Comparison of ENCODE assay signal across 9 mouse cellular contexts in genomic region chr9:66794629-66795463, GRCm38 (mm10). TPM values are rescaled to one million over a fixed set of nuclear protein-coding genes. Genes with fewer than 3 reads are reported as not detected.
DNase-seq lines count a peak whose midpoint lies in the region; ATAC-seq and TF ChIP-seq lines count a peak whose summit lies in the region.
"Had no signal": no experiment of that assay in that cellular context is flagged by ENCODE, and none has a peak within 500 bp of the region (broad histone marks: within the 10 kb centered on the region; RNA-seq: fewer than 3 reads in every experiment).

No protein-coding gene starts in this region.

- H3K36me3 ChIP-seq in heart, embryonic 14.5 days (ENCODE audit: control insufficient read depth, insufficient read depth, low read length) = peaks cover 8% of the 10 kb centered on the region
- H3K36me3 ChIP-seq in liver, embryonic 16.5 days (ENCODE audit: control insufficient read depth, insufficient read depth) = no peaks in the 10 kb centered on the region

- 5% methylated on average over 43 of the region's 43 CpGs for WGBS in bone marrow, adult 2 months
- 1% methylated on average over 43 of the region's 43 CpGs for WGBS in heart, embryonic 14.5 days
- WGBS in liver, embryonic 16.5 days (ENCODE audit: insufficient replicate concordance) = 3% methylated on average over 43 of the region's 43 CpGs

- DNase-seq in layer of hippocampus, adult 2 months (ENCODE audit: low spot score in 2 of 2) = no peak
- no peak for DNase-seq in layer of hippocampus, postnatal 10 days (ENCODE audit: low spot score in 2 of 2)
- no peak for DNase-seq in gastrocnemius, postnatal 4 days (ENCODE audit: low spot score in 2 of 2)
- DNase-seq in layer of hippocampus, adult 8-10 months (ENCODE audit: low spot score in 2 of 2) = no peak
- DNase-seq in spleen, postnatal 14 days (ENCODE audit: low spot score in 2 of 2) = no peak

- ATAC-seq in heart, embryonic 14.5 days (ENCODE audit: insufficient number of reproducible peaks, insufficient read depth, low FRiP score, low read depth) = peak; percentile 18
- ATAC-seq in liver, embryonic 16.5 days (ENCODE audit: low read depth) = no peak

- H3K4me2 ChIP-seq in heart, embryonic 14.5 days (ENCODE audit: low read length) = peak overlapping the region; percentile 82
- H3K4me2 ChIP-seq in liver, embryonic 16.5 days (ENCODE audit: low read depth, low read length) = peak overlapping the region; percentile 96

- no peaks in the 10 kb centered on the region; the same call in 1 of the 2 replicates for H3K4me1 ChIP-seq in bone marrow, adult 2 months (ENCODE audit: control insufficient read depth, insufficient read depth, low read length)
- H3K4me1 ChIP-seq in heart, embryonic 14.5 days (ENCODE audit: control insufficient read depth in 2 of 2, insufficient read depth in 2 of 2, low read length in 2 of 2) = no peaks in the 10 kb centered on the region
- H3K4me1 ChIP-seq in liver, embryonic 16.5 days (ENCODE audit: control insufficient read depth, low read depth, low read length) = peaks cover 11% of the 10 kb centered on the region

- H3K9ac ChIP-seq in heart, embryonic 14.5 days (ENCODE audit: low read length) = peak overlapping the region; percentile 81
- peak overlapping the region; percentile 57 for H3K9ac ChIP-seq in liver, embryonic 16.5 days (ENCODE audit: low read depth, low read length)

- no peaks in the 10 kb centered on the region for H3K27me3 ChIP-seq in heart, embryonic 14.5 days (ENCODE audit: control insufficient read depth, insufficient read depth, low read length)
- H3K27me3 ChIP-seq in liver, embryonic 16.5 days (ENCODE audit: control insufficient read depth, insufficient read depth, low read depth, low read length) = peaks cover 16% of the 10 kb centered on the region

- TF ChIP-seq CTCF in layer of hippocampus, adult 2 months (conservative IDR thresholded peaks at IDR 0.05) = no peak
- TF ChIP-seq CTCF in bone marrow, adult 2 months (IDR thresholded peaks at IDR 0.05; ENCODE audit: control insufficient read depth, insufficient read depth, low read length) = no peak

- peak overlapping the region; percentile 72 for H3K4me3 ChIP-seq in layer of hippocampus, adult 2 months
- H3K4me3 ChIP-seq in bone marrow, adult 2 months (replicated peaks; ENCODE audit: control insufficient read depth, low read depth, low read length) = peak overlapping the region; percentile 95
- H3K4me3 ChIP-seq in heart, embryonic 14.5 days (ENCODE audit: control insufficient read depth in 1 of 2, insufficient read depth in 1 of 2, low read depth in 1 of 2, low read length in 2 of 2) = peak overlapping the region; percentile 61 to 77
- peak overlapping the region; percentile 63 for H3K4me3 ChIP-seq in liver, embryonic 16.5 days (ENCODE audit: low read depth, low read length)

- TF ChIP-seq POLR2A in bone marrow, adult 2 months (IDR thresholded peaks at IDR 0.05; ENCODE audit: borderline replicate concordance, control insufficient read depth, low read depth, low read length) = no peak; the same call in 1 of the 2 replicates

- H3K9me3 ChIP-seq in heart, embryonic 14.5 days (ENCODE audit: control insufficient read depth, low read length) = no peaks in the 10 kb centered on the region
- H3K9me3 ChIP-seq in liver, embryonic 16.5 days (replicated peaks; ENCODE audit: control insufficient read depth, low read length) = no peaks in the 10 kb centered on the region

- H3K27ac ChIP-seq in layer of hippocampus, adult 2 months = peak overlapping the region; percentile 91
- H3K27ac ChIP-seq in bone marrow, adult 2 months (ENCODE audit: control insufficient read depth, insufficient read depth, low read depth, low read length, poor library complexity) = peak overlapping the region; percentile 95
- H3K27ac ChIP-seq in heart, embryonic 14.5 days (replicated peaks in 1 of 2; ENCODE audit: control insufficient read depth in 1 of 2, insufficient read depth in 1 of 2, low read depth in 2 of 2, low read length in 2 of 2) = peak overlapping the region; percentile 79 to 94
- H3K27ac ChIP-seq in liver, embryonic 16.5 days (ENCODE audit: low read length) = peak overlapping the region; percentile 27; the same call in 1 of the 2 replicates

RNA-seq across cellular contexts. Expression of gene Aph1b, which starts 0.4 kb away (rescaled TPM):
- 10 to 100 TPM; 32.3 to 37.1 TPM for total RNA-seq in layer of hippocampus, adult 2 months (2021)
- 10 to 100 TPM; 26.7 to 27.4 TPM for total RNA-seq in layer of hippocampus, postnatal 10 days (2021)
- polyA plus RNA-seq in bone marrow, adult 2 months (2011; ENCODE audit: insufficient read depth, insufficient read length, low replicate concordance, missing spikeins) = 1.3 and 5.0 TPM in 2 replicates
- polyA plus RNA-seq in heart, embryonic 14.5 days (2014; fragmentation: Nextera tagmentation; extraction: Ambion mirVana) = 9.1 and 11.0 TPM in 2 replicates
- 1.9 and 2.0 TPM in 2 replicates for polyA plus RNA-seq in liver, embryonic 16.5 days (2015; fragmentation: Nextera tagmentation; extraction: Ambion mirVana)
- 1 to 10 TPM; 3.9 to 5.3 TPM for total RNA-seq in gastrocnemius, postnatal 4 days (2021)
- total RNA-seq in layer of hippocampus, adult 8-10 months (2022) = 10 to 100 TPM; 18.9 to 35.6 (median 28.1) TPM

RNA-seq across cellular contexts. Expression of gene Gm10647, which starts 2.0 kb away (rescaled TPM):
- under 1 TPM; 0.56 to 0.82 TPM for total RNA-seq in layer of hippocampus, adult 2 months (2021)
- total RNA-seq in layer of hippocampus, postnatal 10 days (2021) = under 1 TPM; 0.38 to 0.73 TPM
- 0.50 TPM in 1 of 2 replicates, not detected in the other for polyA plus RNA-seq in bone marrow, adult 2 months (2011; ENCODE audit: insufficient read depth, insufficient read length, low replicate concordance, missing spikeins)
- polyA plus RNA-seq in heart, embryonic 14.5 days (2014; fragmentation: Nextera tagmentation; extraction: Ambion mirVana) = 0.46 and 0.57 TPM in 2 replicates
- 0.32 and 0.42 TPM in 2 replicates for polyA plus RNA-seq in liver, embryonic 16.5 days (2015; fragmentation: Nextera tagmentation; extraction: Ambion mirVana)
- under 1 TPM; 0.13 to 0.44 TPM for total RNA-seq in gastrocnemius, postnatal 4 days (2021)
- under 1 TPM; 0.18 to 0.60 (median 0.45) TPM for total RNA-seq in layer of hippocampus, adult 8-10 months (2022)
- total RNA-seq: neutrophil, adult 5-6 weeks had no signal

RNA-seq across cellular contexts. Expression of gene Aph1c, which starts 39.7 kb away (rescaled TPM):
- 1 to 10 TPM; 7.6 to 8.4 TPM for total RNA-seq in layer of hippocampus, adult 2 months (2021)
- total RNA-seq in layer of hippocampus, postnatal 10 days (2021) = 1 to 10 TPM; 4.4 to 5.4 TPM
- 1.7 and 5.8 TPM in 2 replicates for polyA plus RNA-seq in bone marrow, adult 2 months (2011; ENCODE audit: insufficient read depth, insufficient read length, low replicate concordance, missing spikeins)
- polyA plus RNA-seq in heart, embryonic 14.5 days (2014; fragmentation: Nextera tagmentation; extraction: Ambion mirVana) = 2.1 and 4.5 TPM in 2 replicates
- 3.8 and 4.0 TPM in 2 replicates for polyA plus RNA-seq in liver, embryonic 16.5 days (2015; fragmentation: Nextera tagmentation; extraction: Ambion mirVana)
- total RNA-seq in gastrocnemius, postnatal 4 days (2021) = under 1 TPM; 0.80 to 0.98 TPM
- 10 to 100 TPM in 2 of 4 experiments, 1 to 10 TPM in 2; 7.3 to 11.2 (median 9.6) TPM for total RNA-seq in layer of hippocampus, adult 8-10 months (2022)

Comparison
In these comparisons a context has a peak if more than half of its experiments do, and no peak if none do; other contexts are left out.
1. H3K27ac ChIP-seq: peak in every context shown above with its lines; median percentile 95 in bone marrow, adult 2 months; 91 in layer of hippocampus, adult 2 months; 86 in heart, embryonic 14.5 days; 27 in liver, embryonic 16.5 days.